Mouse (Mus musculus): ENCODE data around the gene 4921517D22Rik.
A peak's percentile ranks its signal among the peaks of the same experiment; 100 is the strongest.

4921517D22Rik gene

GRCm38 (mm10) chr13:59656975-59657388 lies 36.9 kb downstream of the 4921517D22Rik start:
- DNase-seq: no peak

GRCm38 (mm10) chr13:59656316-59656832 lies 37.5 kb downstream of the 4921517D22Rik start:
- no peak for DNase-seq

GRCm38 (mm10) chr13:59655718-59656315 lies 38.1 kb downstream of the 4921517D22Rik start:
- no peak for DNase-seq

- no peak for DNase-seq
Measured at GRCm38 (mm10) chr13:59654465-59654864, 39.4 kb downstream of the 4921517D22Rik start.

- no peak for DNase-seq
Measured at GRCm38 (mm10) chr13:59653136-59653535, 40.8 kb downstream of the 4921517D22Rik start.

- no peak for DNase-seq
Measured at GRCm38 (mm10) chr13:59652651-59653050, 41.3 kb downstream of the 4921517D22Rik start.

- no peak for DNase-seq
Measured at GRCm38 (mm10) chr13:59649781-59650180, 44.1 kb downstream of the 4921517D22Rik start.

GRCm38 (mm10) chr13:59648598-59648997 lies 45.3 kb downstream of the 4921517D22Rik start:
- DNase-seq: peak; percentile 75 to 76

- no peak for DNase-seq
Measured at GRCm38 (mm10) chr13:59647484-59647883, 46.4 kb downstream of the 4921517D22Rik start.

GRCm38 (mm10) chr13:59646674-59647244 lies 47.1 kb downstream of the 4921517D22Rik start:
- no peak for DNase-seq

GRCm38 (mm10) chr13:59645491-59645890 lies 48.4 kb downstream of the 4921517D22Rik start:
- DNase-seq: no peak

- DNase-seq: no peak
Measured at GRCm38 (mm10) chr13:59642818-59643217, 51.1 kb downstream of the 4921517D22Rik start.

GRCm38 (mm10) chr13:59640178-59640440 lies 53.8 kb downstream of the 4921517D22Rik start:
- DNase-seq: peak in 1 of 2 experiments; percentile 92

- peak; percentile 84 to 89 for DNase-seq
Measured at GRCm38 (mm10) chr13:59639368-59640177, 54.3 kb downstream of the 4921517D22Rik start.

GRCm38 (mm10) chr13:59637800-59638199 lies 56.1 kb downstream of the 4921517D22Rik start:
- no peak for DNase-seq

All from cerebellum, postnatal 25 days (tissue).